Mouse (Mus musculus): ENCODE data around the gene Sumf1. TPM values are rescaled to one million over a fixed set of nuclear protein-coding genes. Genes with fewer than 3 reads are reported as not detected.

The Sumf1 gene
- total and polyA plus RNA-seq, 3 experiments, result 11.0 to 13.5 (median 12.1) TPM

DNA sequence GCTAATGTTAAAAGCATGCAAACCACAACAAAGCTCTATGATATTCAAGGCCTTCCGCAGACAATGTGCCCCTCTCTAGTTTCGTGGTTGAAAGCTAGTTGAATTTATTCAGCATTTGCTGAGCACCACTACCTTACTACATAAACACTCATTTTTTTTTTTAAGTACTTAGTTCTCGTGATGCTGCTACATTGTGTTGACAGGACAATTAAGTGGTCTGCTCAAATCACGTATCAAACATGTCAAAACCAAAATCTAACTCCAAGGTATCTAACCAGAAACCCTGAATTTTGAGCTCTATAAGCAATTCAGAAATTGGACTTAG lies 265 bp upstream of the Sumf1 start:
- Histone ChIP-seq H3K4me1 (ENCODE audit: control insufficient read depth, insufficient read depth, low read length) (no peaks in the 10 kb centered on the region), H3K9ac (ENCODE audit: low read depth, low read length) (peak overlapping the region; percentile 86), H3K27me3 (ENCODE audit: control insufficient read depth, insufficient read depth, low read length) (no peaks in the 10 kb centered on the region), H3K4me3 (peak overlapping the region; percentile 60), H3K27ac (peak overlapping the region; percentile 60), H3K36me3 (ENCODE audit: control insufficient read depth, insufficient read depth, low read length) (no peaks in the 10 kb centered on the region), H3K79me2 (replicated peaks; ENCODE audit: control insufficient read depth, insufficient read depth, low read length) (no peaks in the 10 kb centered on the region)
- no peak for TF ChIP-seq EP300 (IDR thresholded peaks at IDR 0.05; ENCODE audit: insufficient read depth, low read depth, low read length)
- no peak for TF ChIP-seq POLR2A (IDR thresholded peaks at IDR 0.05; ENCODE audit: insufficient read depth, low read depth, low read length)
- TF ChIP-seq CTCF (IDR thresholded peaks at IDR 0.05), result no peak
- WGBS, result 14% methylated on average over 4 of the region's 4 CpGs
- intact Hi-C loops (cut with DNase I), result loop anchor here (2.0 to 5.0 kb wide), 2 partner anchors 27 to 122 kb away; partner anchors contain the start of gene Itpr1
- DNase-seq, result no peak

GRCm38 (mm10) chr6:108179087-108179486 lies 6.3 kb downstream of the Sumf1 start:
- no peak for TF ChIP-seq POLR2A (IDR thresholded peaks at IDR 0.05; ENCODE audit: insufficient read depth, low read depth, low read length)
- no peak for TF ChIP-seq CTCF (IDR thresholded peaks at IDR 0.05)
- TF ChIP-seq EP300 (IDR thresholded peaks at IDR 0.05; ENCODE audit: insufficient read depth, low read depth, low read length), result no peak
- H3K4me1 ChIP-seq (ENCODE audit: control insufficient read depth, insufficient read depth, low read length), result no peaks in the 10 kb centered on the region
- no peak overlapping the region for H3K9ac ChIP-seq (ENCODE audit: low read depth, low read length)
- no peaks in the 10 kb centered on the region; the same call in 1 of the 2 replicates for H3K36me3 ChIP-seq (ENCODE audit: control insufficient read depth, insufficient read depth, low read length)
- no peaks in the 10 kb centered on the region for H3K27me3 ChIP-seq (ENCODE audit: control insufficient read depth, insufficient read depth, low read length)
- intact Hi-C loops (cut with DNase I), result no loop called here
- WGBS, result 92% methylated on average over 2 of the region's 2 CpGs
- no peak overlapping the region for H3K4me3 ChIP-seq
- DNase-seq, result no peak
- H3K27ac ChIP-seq, result no peak overlapping the region
- no peaks in the 10 kb centered on the region for H3K79me2 ChIP-seq (replicated peaks; ENCODE audit: control insufficient read depth, insufficient read depth, low read length)

GRCm38 (mm10) chr6:108174181-108174580 lies 11.2 kb downstream of the Sumf1 start:
- H3K9ac ChIP-seq (ENCODE audit: low read depth, low read length), result no peak overlapping the region
- 84% methylated on average over 3 of the region's 3 CpGs for WGBS
- no peak overlapping the region for H3K4me3 ChIP-seq
- intact Hi-C loops (cut with DNase I), result no loop called here
- DNase-seq, result no peak
- no peaks in the 10 kb centered on the region for H3K4me1 ChIP-seq (ENCODE audit: control insufficient read depth, insufficient read depth, low read length)
- H3K27ac ChIP-seq, result no peak overlapping the region
- H3K79me2 ChIP-seq (replicated peaks; ENCODE audit: control insufficient read depth, insufficient read depth, low read length), result no peaks in the 10 kb centered on the region
- no peaks in the 10 kb centered on the region for H3K27me3 ChIP-seq (ENCODE audit: control insufficient read depth, insufficient read depth, low read length)
- no peak for TF ChIP-seq CTCF (IDR thresholded peaks at IDR 0.05)
- no peak for TF ChIP-seq EP300 (IDR thresholded peaks at IDR 0.05; ENCODE audit: insufficient read depth, low read depth, low read length)
- no peak for TF ChIP-seq POLR2A (IDR thresholded peaks at IDR 0.05; ENCODE audit: insufficient read depth, low read depth, low read length)
- no peaks in the 10 kb centered on the region; the same call in 1 of the 2 replicates for H3K36me3 ChIP-seq (ENCODE audit: control insufficient read depth, insufficient read depth, low read length)

- Histone ChIP-seq H3K27me3 (ENCODE audit: control insufficient read depth, insufficient read depth, low read length) (no peaks in the 10 kb centered on the region), H3K4me1 (ENCODE audit: control insufficient read depth, insufficient read depth, low read length) (no peaks in the 10 kb centered on the region), H3K27ac (no peak overlapping the region), H3K4me3 (no peak overlapping the region), H3K36me3 (ENCODE audit: control insufficient read depth, insufficient read depth, low read length) (no peaks in the 10 kb centered on the region; the same call in 1 of the 2 replicates), H3K79me2 (replicated peaks; ENCODE audit: control insufficient read depth, insufficient read depth, low read length) (no peaks in the 10 kb centered on the region), H3K9ac (ENCODE audit: low read depth, low read length) (no peak overlapping the region)
- no peak for DNase-seq
- TF ChIP-seq CTCF (IDR thresholded peaks at IDR 0.05), result no peak
- TF ChIP-seq POLR2A (IDR thresholded peaks at IDR 0.05; ENCODE audit: insufficient read depth, low read depth, low read length), result no peak
- TF ChIP-seq EP300 (IDR thresholded peaks at IDR 0.05; ENCODE audit: insufficient read depth, low read depth, low read length), result no peak
- WGBS, result 93% methylated on average over 1 of the region's 1 CpGs
- intact Hi-C loops (cut with DNase I), result no loop called here
These were observed 13.2 kb downstream of the Sumf1 start for GRCm38 (mm10) chr6:108172219-108172618.

DNA sequence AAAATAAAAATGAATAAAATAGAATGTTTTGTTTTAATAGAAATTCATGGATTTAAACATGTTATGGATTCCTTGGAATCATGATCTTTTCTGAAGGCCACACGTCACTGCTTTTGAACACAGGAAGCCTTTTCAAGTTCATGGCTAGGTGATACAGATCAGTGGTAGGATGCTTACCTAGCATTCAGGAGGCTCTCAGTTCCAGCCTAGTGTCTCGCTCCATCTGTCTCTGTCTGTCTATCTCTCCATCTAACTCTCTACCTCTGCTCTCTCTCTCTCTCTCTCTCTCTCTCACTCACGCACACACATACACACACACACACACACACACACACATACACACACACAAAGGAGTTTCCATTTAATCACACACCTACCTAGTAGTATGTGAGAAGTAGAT lies 15.9 kb downstream of the Sumf1 start:
- Histone ChIP-seq H3K79me2 (replicated peaks; ENCODE audit: control insufficient read depth, insufficient read depth, low read length) (no peaks in the 10 kb centered on the region), H3K4me1 (ENCODE audit: control insufficient read depth, insufficient read depth, low read length) (no peaks in the 10 kb centered on the region; the same call in 1 of the 2 replicates), H3K36me3 (ENCODE audit: control insufficient read depth, insufficient read depth, low read length) (no peaks in the 10 kb centered on the region; the same call in 1 of the 2 replicates), H3K27me3 (ENCODE audit: control insufficient read depth, insufficient read depth, low read length) (no peaks in the 10 kb centered on the region), H3K4me3 (no peak overlapping the region), H3K27ac (no peak overlapping the region), H3K9ac (ENCODE audit: low read depth, low read length) (no peak overlapping the region)
- DNase-seq, result no peak
- WGBS, result 98% methylated on average over 3 of the region's 3 CpGs
- intact Hi-C loops (cut with DNase I), result no loop called here
- TF ChIP-seq POLR2A (IDR thresholded peaks at IDR 0.05; ENCODE audit: insufficient read depth, low read depth, low read length), result no peak
- TF ChIP-seq EP300 (IDR thresholded peaks at IDR 0.05; ENCODE audit: insufficient read depth, low read depth, low read length), result no peak
- TF ChIP-seq CTCF (IDR thresholded peaks at IDR 0.05), result no peak

GRCm38 (mm10) chr6:108168723-108169122 lies 16.7 kb downstream of the Sumf1 start:
- Histone ChIP-seq H3K27ac (no peak overlapping the region), H3K4me1 (ENCODE audit: control insufficient read depth, insufficient read depth, low read length) (no peaks in the 10 kb centered on the region; the same call in 1 of the 2 replicates), H3K4me3 (no peak overlapping the region), H3K9ac (ENCODE audit: low read depth, low read length) (no peak overlapping the region), H3K27me3 (ENCODE audit: control insufficient read depth, insufficient read depth, low read length) (no peaks in the 10 kb centered on the region), H3K36me3 (ENCODE audit: control insufficient read depth, insufficient read depth, low read length) (no peaks in the 10 kb centered on the region), H3K79me2 (replicated peaks; ENCODE audit: control insufficient read depth, insufficient read depth, low read length) (no peaks in the 10 kb centered on the region)
- 92% methylated on average over 6 of the region's 6 CpGs for WGBS
- intact Hi-C loops (cut with DNase I), result no loop called here
- no peak for TF ChIP-seq EP300 (IDR thresholded peaks at IDR 0.05; ENCODE audit: insufficient read depth, low read depth, low read length)
- no peak for DNase-seq
